Mouse (Mus musculus) thymus, postnatal 25 days (tissue): Measurements from ENCODE around the gene Mpo.

Source experiments
- DNase-seq: peaks from one replicate; pipeline ENCODE4 v3.0.0; 2022

The Mpo gene

GRCm38 (mm10) chr11:87758161-87758911 is 35.0 kb upstream of the Mpo start:
- peak; percentile 63 for DNase-seq

- peak; percentile 46 for DNase-seq
Measured at GRCm38 (mm10) chr11:87758957-87759608, 34.3 kb upstream of the Mpo start.

- DNase-seq: peak; percentile 89
Measured at GRCm38 (mm10) chr11:87759609-87760005, 33.8 kb upstream of the Mpo start.

GRCm38 (mm10) chr11:87760301-87761081 is 32.9 kb upstream of the Mpo start, which contains the start of gene Tspoap1:
TSS of gene Tspoap1 (plus strand) at chr11:87760541.
- DNase-seq: peak; percentile 55

GRCm38 (mm10) chr11:87761181-87761721 is 32.1 kb upstream of the Mpo start:
- DNase-seq: no peak

GRCm38 (mm10) chr11:87761806-87762701 is 31.3 kb upstream of the Mpo start:
- no peak for DNase-seq

GRCm38 (mm10) chr11:87762702-87763385 is 30.5 kb upstream of the Mpo start:
- DNase-seq: no peak

GRCm38 (mm10) chr11:87763511-87763987 is 29.8 kb upstream of the Mpo start:
- DNase-seq: no peak

- DNase-seq: peak; percentile 22
Measured at GRCm38 (mm10) chr11:87763988-87764876, 29.1 kb upstream of the Mpo start.

GRCm38 (mm10) chr11:87768745-87769144 is 24.6 kb upstream of the Mpo start:
- DNase-seq: no peak

GRCm38 (mm10) chr11:87770989-87771388 is 22.4 kb upstream of the Mpo start:
- peak; percentile 89 for DNase-seq

- no peak for DNase-seq
Measured at GRCm38 (mm10) chr11:87772354-87772753, 21.0 kb upstream of the Mpo start.

- peak; percentile 30 for DNase-seq
Measured at GRCm38 (mm10) chr11:87778100-87778765, 15.1 kb upstream of the Mpo start.

GRCm38 (mm10) chr11:87778915-87779314 is 14.5 kb upstream of the Mpo start:
- DNase-seq: no peak

- no peak for DNase-seq
Measured at GRCm38 (mm10) chr11:87779392-87779791, 14.0 kb upstream of the Mpo start.

- DNase-seq: no peak
Measured at GRCm38 (mm10) chr11:87780130-87780529, 13.3 kb upstream of the Mpo start.

GRCm38 (mm10) chr11:87790088-87790487 is 3.3 kb upstream of the Mpo start:
- DNase-seq: no peak

GRCm38 (mm10) chr11:87801711-87802275 is 8.4 kb downstream of the Mpo start:
- no peak for DNase-seq

GRCm38 (mm10) chr11:87802621-87803020 is 9.2 kb downstream of the Mpo start:
- no peak for DNase-seq
